Mouse (Mus musculus): ENCODE results near the gene Mrpl48.

DNA sequence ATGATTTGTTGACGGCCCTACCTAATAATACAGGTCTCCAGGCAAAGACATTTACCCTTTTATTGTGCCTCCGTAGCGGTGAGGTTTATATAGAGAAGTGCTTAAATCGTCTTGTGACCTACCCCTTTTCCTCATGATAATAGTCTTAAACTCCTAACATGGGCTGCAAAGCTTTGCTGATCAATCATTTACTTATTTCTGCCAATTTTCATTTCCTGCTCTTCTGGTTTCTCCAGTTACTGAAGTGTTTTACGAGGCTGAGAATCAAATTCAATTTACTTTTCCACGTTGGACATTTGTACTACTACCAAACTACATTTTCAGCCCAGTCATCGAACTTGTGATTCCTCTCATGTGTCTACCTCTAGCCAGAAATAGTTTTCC is 70.6 kb downstream of the Mrpl48 start:
- no peak for TF ChIP-seq CTCF (conservative IDR thresholded peaks at IDR 0.05; ENCODE audit: low read length)
- TF ChIP-seq POU5F1 (IDR thresholded peaks at IDR 0.05; ENCODE audit: borderline replicate concordance, low read length): no peak

Data from E14TG2a.4 (cell line).